Mouse (Mus musculus): ENCODE data around the gene Nup210. TPM values are rescaled to one million over a fixed set of nuclear protein-coding genes. Genes with fewer than 3 reads are reported as not detected.
A peak's percentile ranks its signal among the peaks of the same experiment; 100 is the strongest.
"Not testable (repeated sequence)": the region's sequence is repeated elsewhere in the genome, so short reads cannot be mapped to it uniquely, and the experiment has no call there.

The Nup210 gene
- total RNA-seq, 2 experiments from 2014 or later = 3.9 to 4.6 TPM

- no peak for DNase-seq (ENCODE audit: low spot score in 2 of 2)
Observed at GRCm38 (mm10) chr6:91145056-91145455, 28.4 kb upstream of the Nup210 start.

- DNase-seq (ENCODE audit: low spot score in 2 of 2) = peak; percentile 70 to 74
Observed at GRCm38 (mm10) chr6:91139846-91140245, 23.2 kb upstream of the Nup210 start.

GRCm38 (mm10) chr6:91137343-91137956 is 20.8 kb upstream of the Nup210 start:
- no peak for DNase-seq (ENCODE audit: low spot score in 2 of 2)

GRCm38 (mm10) chr6:91130856-91131255 is 14.2 kb upstream of the Nup210 start:
- DNase-seq (ENCODE audit: low spot score in 2 of 2) = no peak

DNA sequence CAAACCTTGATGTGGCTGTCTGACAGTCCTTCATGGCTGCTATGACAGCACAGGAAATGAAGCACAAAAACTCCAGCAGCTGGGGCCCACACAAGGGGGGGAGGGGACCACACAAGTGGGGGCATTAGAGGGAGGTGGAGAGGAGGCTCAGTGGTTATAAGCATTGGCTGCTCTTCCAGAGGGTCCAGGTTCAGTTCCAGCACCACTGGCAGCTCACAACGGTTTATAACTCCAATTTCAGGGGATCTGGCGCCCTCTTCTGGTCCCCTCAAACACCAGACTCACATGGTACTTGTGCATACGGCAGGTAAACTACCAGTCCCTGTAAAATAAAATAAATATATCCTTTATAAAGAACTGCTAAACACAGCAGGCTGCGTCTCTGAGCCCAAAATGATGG is 12.4 kb upstream of the Nup210 start:
- no peak for DNase-seq (ENCODE audit: low spot score in 2 of 2)

DNA sequence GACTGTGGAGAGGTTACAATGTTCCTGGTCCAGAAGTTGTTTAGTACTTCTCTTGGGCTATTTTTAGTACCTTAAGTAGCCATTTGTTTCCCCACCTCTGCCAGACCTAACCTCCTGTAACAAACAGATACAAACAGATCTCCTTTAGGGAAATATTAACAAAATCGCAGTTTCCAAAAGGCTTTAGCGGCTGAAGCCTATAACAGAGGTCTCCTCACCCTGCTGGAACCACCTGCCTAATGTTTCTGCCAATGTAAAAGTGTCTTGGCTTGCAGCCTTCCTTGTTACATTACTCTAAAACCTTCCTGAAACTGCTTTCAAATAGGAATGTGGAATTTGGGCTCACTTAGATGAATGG is 8.6 kb upstream of the Nup210 start:
- DNase-seq (ENCODE audit: low spot score in 2 of 2) = no peak

- DNase-seq (ENCODE audit: low spot score in 2 of 2) = no peak
Observed at GRCm38 (mm10) chr6:91124286-91125227, 7.9 kb upstream of the Nup210 start.

GRCm38 (mm10) chr6:91123453-91123852 is 6.8 kb upstream of the Nup210 start:
- DNase-seq (ENCODE audit: low spot score in 2 of 2) = no peak

DNA sequence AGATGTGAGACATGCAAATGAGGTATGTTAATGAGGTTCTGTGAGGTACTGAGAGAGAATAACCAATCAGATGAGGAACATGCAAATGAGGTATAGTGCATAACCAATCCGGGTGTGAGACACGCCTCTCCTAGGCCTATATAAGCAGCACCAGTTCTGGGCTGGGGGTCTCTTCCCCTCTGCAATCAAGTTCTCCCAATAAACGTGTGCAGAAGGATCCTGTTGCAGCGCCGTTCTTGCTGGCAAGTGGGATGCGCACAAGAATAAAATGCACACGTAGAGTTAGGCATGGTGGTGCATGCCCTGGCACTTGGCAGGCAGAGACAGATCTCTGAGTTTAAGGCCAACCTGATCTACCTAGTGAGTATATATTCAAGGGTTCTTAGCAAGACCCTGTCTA is 4.5 kb upstream of the Nup210 start:
- DNase-seq (ENCODE audit: low spot score in 2 of 2) = not testable (repeated sequence)

GRCm38 (mm10) chr6:91120206-91120605 is 3.6 kb upstream of the Nup210 start:
- DNase-seq (ENCODE audit: low spot score in 2 of 2) = no peak

GRCm38 (mm10) chr6:91118526-91118925 is 1.9 kb upstream of the Nup210 start:
- DNase-seq (ENCODE audit: low spot score in 2 of 2) = no peak

DNA sequence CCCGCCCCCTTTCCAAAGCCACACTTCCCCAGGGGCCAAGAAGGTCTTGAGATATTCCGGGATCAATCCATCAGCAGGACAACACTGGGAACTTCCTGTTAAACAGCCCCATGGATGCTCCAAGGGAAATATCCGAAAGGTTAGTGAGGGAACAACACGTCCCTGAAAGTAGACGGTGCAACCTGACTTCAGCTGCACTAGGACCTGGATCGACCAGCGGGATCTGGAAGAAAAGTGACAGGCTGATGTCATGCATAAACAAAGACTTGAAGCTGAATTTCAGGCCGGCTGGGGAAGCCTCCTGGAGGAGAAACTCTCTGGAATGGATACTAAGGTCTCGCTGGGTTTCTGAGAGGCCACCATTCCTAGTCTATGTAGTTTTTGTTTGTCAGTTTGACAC is 520 bp upstream of the Nup210 start:
- peak in 1 of 2 experiments; percentile 34 for DNase-seq (ENCODE audit: low spot score in 2 of 2)

- DNase-seq (ENCODE audit: low spot score in 2 of 2) = no peak
Observed at GRCm38 (mm10) chr6:91115863-91116243, 776 bp downstream of the Nup210 start.

DNA sequence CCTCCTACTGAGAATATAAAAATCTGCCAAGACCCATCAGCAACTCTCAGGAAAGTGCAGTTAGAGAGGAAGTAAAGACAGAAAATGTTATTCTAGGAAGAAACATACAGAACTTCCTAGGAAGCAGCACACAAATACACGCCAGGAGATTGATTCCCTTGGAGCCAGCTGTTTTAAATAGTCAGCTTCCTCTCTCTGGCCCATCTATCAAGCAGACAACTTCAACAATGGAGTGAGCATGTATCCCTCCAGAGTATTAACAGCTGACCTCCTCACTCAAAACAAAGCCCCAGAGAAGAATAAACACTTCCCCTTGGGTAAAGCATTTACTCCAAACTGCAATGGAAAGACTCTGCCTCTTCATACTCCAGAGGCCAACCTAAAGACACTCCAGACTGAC is 1.5 kb downstream of the Nup210 start:
- DNase-seq (ENCODE audit: low spot score in 2 of 2) = no peak

GRCm38 (mm10) chr6:91114716-91115115 is 1.9 kb downstream of the Nup210 start:
- DNase-seq (ENCODE audit: low spot score in 2 of 2) = no peak

DNA sequence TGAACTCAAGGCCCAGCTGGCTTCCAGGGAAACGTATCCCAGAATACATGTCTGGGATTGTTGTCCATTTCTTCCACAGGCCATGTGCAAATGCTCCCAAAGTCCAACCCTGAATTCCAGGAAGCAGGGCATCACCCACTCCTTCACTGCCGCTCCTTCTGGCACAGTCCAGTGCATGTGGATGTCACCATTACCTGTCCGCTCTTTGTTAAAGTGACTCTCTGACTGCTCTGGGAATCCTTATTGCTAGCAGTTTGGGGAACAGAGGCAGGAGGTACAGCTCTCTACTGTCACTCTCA is 4.7 kb downstream of the Nup210 start:
- DNase-seq (ENCODE audit: low spot score in 2 of 2) = no peak

DNA sequence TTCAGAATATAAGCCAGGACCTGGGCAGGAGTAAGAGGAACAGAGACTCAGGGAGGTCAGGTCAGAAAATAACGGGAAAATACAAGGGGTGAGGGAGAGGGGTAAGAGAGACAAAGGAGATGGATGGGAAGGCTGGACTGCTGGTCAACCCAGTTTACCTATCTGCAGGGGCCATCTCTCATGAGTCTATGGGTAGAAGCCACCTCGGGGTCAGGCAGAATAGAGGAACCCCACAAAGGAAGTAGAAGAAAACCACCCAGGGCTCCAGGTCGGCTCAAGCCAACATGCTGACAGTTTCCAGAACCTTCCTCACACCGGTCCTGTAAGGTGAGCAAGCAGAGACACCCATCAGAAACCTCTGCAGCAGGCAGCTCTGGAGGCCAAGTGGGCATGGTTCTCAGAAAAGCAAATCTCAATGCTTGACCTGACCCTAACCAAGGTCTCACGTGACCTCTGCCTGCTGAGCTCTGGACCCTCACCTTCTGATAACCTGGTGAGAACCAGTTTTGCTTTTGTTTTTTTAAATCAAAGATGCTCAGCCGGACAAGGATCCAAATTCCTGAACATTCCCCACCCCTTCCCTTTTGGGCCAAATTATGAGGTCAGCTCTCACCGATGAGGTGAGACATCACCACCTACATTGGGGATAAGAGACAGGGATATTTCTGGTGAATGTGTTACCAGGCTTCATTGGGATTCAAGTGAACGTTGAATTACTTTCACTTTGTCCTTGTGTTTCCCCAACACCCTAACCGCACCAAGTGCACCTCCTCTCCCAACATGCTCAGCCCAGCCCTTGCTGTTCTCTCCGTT is 5.3 kb downstream of the Nup210 start:
- no peak for DNase-seq (ENCODE audit: low spot score in 2 of 2)

DNA sequence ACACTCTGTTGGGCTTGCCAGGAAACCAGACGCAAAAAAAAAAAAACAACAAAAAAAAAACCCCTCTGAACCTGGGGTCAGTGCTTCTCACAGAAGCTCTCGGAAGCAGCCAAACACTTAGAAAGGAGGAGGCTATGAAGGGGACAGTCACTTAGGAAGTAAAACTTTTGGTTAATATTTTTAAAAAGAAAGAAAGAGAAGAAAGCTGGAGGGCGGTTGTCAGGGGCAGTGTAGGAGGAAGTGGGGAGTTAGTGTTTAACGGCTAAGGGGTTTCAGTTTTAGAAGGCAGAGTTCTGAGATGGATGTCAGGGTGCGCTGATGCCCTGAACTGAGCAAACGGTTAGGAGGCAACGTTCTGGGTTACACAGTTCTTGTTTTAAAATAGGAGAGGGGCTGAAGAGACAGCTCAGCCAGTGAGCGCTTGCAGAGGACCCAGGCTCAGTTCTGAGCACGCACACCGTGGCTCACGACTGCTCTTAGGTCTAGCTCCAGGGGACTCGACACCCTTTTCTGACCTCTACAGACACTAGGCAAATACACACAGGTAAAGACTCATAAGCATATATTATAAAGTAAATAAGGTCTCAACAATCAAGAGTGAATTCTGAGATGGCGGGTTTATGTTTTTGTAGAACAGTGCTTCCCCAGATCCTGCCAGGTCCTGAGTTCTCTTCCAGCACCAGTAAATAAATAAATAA is 6.2 kb downstream of the Nup210 start:
- DNase-seq (ENCODE audit: low spot score in 2 of 2) = no peak

GRCm38 (mm10) chr6:91109489-91109888 is 7.1 kb downstream of the Nup210 start:
- no peak for DNase-seq (ENCODE audit: low spot score in 2 of 2)

- DNase-seq (ENCODE audit: low spot score in 2 of 2) = no peak
Observed at GRCm38 (mm10) chr6:91108917-91109450, 7.6 kb downstream of the Nup210 start.

DNA sequence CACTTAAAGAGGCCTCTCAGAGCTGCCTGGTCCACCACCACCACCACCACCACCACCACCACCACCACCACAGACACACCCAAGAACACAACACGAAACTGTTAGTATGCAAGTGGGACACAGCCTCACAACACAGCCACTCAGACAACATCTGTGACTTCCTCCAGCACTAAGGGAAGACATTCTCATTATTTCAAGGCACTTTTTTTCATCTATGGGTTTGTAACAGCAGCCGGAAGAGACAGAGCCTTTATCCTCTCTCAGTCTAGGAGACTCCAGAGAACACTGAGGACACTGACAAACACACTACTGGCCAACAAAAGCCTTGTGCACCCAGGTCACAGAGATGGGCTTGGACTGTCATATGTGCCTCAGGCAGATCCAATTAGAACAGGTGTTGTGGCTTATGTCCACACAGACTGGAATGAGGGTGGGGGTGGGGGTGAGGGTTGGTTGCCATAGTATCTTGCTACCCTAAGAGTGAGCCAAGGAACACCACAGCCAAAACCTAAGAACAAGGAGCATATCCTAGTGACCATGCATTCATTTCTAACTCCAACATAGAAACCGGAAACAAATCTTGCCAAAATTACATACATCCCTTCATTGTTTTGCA is 8.2 kb downstream of the Nup210 start:
- DNase-seq (ENCODE audit: low spot score in 2 of 2) = no peak
